Mouse (Mus musculus): ENCODE measurements at regions not wholly inside any gene's neighbourhood (a gene's known extent, or its start where the extent isn't known, plus 50 kb on each side); places are given as distances from the start of the nearest gene placed in this dataset.

DNA sequence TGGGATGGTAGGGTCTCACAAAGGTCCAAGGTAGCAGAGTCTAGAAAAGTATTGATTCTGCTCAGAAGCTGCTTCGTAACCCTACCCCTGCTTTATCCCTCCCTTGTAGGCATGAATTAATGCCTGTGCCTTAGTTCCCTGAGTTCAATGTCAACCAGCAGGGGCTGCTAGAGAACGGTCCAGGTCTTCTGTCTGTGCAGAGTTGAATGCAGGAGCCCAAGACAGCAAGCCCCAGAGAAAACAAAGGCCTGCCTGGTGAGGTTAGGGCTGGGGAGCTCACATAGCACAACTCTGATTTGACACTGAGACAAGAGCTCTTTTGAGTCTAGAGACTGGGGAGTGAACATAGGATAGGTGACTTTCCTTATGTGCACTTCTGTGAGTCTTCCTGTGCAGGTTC, 56.6 kb downstream of the Olig3 start:
- peak; percentile 5 for DNase-seq (ENCODE audit: low spot score)

DNA sequence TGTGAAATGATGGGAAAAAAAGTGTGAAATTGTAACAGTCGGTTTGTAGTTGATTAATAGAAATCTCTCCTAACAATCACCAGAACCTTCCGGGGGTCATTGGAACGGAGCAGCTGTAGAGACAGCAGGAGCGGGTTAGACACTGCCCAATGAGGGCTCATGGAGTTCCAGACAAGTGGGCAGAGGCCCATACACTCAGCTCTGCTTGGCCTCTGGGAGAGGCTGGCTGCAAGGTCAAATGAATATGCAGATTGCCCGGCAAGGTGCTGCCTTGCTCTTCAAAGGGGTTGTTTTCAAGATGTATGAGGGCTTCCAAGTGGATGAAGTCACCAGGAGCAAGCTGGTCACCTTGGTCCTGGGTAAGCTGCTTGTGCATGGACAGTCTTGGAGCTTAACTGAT, 57.6 kb downstream of the Olig3 start:
- DNase-seq (ENCODE audit: low spot score), result no peak

DNA sequence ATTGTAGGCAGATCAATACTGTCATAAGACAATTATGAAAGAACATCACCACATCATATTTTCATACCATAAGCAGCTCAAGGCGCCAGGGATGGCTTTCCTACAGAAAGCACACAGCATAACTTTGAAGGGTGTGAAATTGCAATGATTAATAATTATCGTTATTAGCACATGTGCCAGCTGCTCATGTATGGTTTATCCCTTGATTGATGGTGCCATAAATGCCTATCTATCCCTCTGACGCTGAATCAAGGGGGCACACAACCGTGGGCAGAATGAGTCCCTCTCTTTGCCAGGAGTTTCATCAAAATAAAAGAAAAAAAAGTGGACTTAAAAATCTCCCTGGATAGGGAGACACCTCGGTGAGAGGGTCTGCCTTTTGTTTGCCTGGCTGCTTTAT, 58.5 kb downstream of the Olig3 start:
- DNase-seq (ENCODE audit: low spot score), result no peak

DNA sequence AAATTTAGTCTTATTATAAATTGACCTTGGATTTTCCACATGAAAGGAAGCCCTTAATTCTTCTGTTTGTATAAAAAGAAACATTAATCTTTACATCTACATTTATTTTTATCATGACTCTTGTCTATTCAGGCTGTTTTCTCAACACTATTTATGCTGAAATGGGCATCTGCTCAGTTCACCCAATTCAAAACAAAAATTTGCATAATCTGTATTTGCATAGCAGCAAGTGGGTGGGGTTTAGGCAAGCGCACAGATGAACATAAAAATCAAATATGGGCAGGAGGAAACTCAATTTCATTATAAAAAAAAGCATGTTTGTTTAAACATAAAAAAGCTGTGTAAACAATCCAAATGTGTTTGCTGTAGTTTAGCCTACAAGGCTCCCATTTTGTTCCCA, 67.7 kb downstream of the Olig3 start:
- DNase-seq (ENCODE audit: low spot score), result no peak

DNA sequence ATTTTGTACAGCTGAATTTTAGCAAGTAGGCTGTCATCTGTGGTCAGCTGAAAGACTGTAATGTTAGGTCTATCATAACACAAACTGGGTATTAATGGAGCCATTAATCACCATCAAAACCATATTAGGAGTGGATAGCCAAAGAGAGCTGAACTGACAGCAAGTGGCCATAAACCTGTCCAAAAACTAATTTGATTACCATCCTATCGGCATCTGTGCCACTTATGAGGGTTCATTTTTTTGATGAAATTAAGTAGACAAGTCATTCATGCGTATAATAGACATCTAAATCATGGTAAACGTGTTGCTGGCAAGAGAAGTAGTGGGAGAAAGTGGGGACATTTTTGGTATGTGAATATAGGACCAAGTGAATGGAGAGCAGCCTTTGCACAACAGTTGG, 68.6 kb downstream of the Olig3 start:
- DNase-seq (ENCODE audit: low spot score), result no peak

DNA sequence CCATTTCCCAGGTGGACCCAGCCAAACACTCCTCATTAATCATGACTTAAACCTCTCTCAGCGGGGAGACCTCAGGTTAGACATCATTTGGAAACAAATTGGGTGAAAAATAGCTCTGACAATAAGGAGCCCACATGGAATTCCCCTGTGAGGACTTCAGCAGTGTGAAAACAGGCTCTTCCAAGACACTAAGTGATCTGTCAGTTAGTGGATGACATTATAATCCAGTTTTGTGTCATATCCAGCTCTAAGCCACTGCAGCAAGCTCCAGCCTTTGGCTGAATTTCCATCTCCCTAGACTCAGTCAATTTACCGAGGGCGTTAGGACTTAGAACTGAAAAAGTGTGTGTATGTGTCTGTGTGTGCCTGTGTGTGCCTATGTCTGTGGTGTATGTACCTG, 70.5 kb downstream of the Olig3 start:
- DNase-seq (ENCODE audit: low spot score), result no peak

DNA sequence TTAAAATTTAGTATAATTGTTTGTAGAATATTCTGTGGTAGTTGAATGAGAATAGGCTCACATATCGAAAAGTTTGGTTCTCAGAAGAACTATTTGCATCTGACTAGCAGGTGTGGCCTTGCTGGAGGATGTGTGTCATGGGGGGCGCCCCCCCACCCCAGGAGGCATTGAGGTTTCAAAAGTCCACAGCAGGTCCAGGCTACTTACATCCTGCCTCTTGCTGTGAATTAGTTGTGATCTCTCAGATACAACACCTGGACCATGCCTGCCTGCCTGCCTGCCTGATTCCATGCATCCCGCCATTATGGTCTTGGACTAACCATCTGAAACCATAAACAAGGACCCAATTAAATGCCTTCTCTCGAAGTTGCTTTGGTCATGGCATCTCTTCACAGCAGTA, 76.2 kb downstream of the Olig3 start:
- DNase-seq (ENCODE audit: low spot score), result no peak

DNA sequence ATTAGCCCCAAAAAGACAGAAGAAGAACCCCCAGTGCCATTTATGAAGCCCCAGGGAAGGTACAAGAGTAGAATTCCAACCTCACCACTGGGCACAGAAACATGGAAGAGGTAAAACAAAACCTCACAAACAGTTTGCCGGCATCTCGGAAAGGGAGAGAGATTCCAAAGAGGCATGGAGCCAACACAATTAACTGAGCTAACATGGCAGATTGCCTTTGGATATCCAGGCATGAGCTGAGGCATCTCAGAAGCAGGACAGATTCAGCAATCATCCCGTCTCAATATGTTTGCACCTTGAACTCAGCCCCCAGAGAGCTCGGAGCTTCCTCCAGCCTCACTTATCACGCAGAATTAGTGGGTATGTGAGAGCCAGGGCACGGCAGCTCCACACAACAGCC, 78.3 kb downstream of the Olig3 start:
- no peak for DNase-seq (ENCODE audit: low spot score)

DNA sequence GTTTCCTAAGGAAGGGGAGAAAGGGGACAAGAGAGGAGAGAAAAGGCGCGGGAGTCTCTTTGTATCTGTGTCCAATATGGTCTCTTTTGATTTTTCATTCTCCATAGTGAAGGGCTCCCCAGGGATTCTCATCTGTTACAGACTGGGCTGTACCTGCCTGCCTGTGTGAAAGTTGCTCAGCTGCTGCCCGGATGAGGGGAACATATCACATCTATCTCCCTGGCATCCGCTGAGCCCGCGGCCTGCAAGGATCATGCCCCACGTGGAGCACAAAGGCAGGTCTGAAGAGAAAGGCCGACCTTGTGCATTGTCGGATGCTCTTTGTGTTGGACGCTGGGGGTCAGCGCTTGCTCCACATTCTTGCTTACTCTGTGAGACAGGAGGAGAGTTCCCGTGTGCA, 85.5 kb downstream of the Olig3 start:
- no peak for DNase-seq (ENCODE audit: low spot score)

DNA sequence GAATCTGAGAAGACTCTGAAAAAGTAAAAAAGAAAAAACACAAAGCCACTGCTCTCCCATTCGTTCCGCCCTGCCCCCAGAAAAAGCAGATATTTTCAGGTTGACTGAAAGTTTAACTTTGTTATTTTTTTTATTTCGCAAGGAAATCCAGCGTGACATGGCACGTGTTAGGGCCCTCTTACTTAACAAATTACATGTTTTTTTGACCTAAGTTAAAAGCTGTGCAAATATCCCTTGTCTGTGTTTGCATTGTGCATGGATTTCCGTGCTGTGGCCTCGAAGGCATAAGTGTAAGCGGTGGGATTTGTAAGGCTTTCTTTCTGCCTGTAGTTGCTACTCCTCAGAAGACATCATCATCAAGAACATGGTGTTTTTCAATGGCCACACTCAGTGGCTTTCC, 87.2 kb downstream of the Olig3 start:
- no peak for DNase-seq (ENCODE audit: low spot score)

DNA sequence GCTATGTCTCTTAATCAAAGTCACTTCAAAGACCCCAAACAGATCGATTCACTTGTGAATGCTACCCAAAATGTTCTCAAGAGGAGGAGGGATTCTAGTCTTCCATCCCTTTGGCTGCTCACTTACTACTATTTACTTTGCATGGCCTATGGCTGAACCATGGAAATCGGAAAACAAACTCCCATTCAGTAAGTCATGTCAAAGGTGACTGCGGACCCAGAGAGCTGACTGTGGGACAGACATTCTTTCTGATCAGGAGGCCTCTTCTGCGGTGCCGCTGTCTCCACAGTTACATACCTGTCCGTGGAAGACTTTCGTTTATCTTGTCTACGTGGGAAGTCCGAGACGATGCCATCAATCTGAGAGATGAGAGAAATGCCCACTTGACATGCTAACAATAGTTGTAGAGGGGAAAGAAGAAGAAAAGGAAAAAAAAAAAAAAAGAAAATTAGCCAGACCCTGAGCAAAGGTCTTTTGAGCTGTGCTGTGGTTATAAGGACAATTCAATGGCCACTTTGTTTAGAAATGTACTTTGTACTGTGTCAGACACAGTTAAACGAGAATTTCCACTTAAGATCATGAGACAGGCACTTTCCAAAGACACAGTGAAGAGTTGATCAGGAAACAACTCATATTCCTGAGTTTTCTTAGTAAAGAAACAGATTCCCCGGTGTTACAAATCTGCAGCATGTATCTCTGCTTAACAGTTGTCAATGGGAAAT, 92.7 kb downstream of the Olig3 start:
- DNase-seq (ENCODE audit: low spot score), result no peak

DNA sequence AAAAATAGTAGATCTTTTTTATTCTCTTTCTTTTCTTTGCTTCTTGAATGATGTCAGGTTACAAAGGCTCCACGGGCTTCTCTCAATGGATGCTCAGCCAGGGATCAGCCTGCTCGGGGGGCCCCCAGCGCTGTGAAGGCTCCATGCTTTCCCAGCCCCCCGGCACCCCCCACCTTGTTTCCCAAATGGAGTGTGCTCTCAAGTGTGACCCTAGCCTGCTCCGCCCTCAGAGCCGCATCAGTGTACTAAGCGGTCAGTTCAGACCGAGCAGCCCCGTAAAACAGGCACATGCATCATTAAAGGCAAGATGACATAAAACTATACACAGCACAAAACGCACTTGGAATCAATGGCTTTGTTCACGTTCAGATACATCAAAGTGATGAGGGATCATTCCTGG, 102.7 kb downstream of the Olig3 start:
- DNase-seq (ENCODE audit: low spot score), result no peak

DNA sequence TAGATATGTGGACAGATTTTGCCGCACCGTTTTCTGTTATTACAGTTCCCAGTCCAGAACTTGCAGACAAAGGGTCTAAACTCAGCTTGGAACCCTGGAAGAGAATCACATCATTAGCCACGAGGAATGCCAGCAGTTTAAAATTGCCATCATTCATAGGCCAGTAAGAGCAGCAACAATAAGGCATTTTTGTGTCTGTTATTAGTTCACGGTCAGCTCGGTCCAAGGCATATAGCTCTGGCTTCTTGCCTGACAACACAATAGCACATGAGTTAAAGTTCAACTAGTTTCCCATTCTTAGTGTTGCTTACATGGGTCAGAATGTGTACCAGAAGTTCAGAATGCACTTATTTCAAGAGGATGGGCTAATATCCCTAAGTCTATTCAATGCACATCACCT, 103.4 kb downstream of the Olig3 start:
- no peak for DNase-seq (ENCODE audit: low spot score)

DNA sequence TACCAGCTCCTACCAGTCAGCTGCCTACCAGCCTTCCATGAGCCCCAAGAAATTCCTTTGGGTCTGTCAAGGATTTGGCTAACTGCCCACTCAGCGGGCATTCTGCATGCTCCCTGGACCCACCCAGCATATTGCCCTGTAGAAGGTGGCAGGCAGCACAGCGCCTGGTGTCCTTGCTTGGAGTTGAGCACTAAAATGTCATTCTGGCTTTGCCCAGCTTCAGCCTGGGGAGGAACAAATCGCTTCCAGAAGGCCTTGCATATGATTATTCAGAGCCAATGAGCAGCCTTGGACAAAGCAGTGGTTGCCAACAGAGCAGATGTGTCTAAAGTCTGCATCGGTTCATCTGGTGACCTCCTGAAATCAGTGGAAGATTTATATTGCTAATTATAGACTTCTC, 103.8 kb downstream of the Olig3 start:
- no peak for DNase-seq (ENCODE audit: low spot score)

DNA sequence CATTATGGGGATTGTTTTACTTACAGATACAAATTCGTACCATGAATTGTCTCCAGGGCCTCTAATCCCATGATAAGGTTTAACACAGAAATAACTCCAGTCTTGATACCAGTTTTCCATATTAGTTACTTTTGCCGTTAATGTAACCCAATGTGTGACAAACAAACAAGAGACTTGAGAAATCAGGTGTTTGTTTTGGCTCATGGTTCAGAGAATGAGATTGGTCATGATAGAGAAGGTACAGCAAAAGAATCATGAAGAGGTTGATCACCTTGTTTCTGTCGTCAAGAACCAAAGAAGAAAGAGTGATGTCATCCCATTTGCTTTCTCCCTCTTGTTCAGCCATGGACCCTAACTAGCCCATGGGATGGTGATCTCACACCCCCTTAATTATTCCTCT, 107.5 kb downstream of the Olig3 start:
- DNase-seq (ENCODE audit: low spot score), result no peak

DNA sequence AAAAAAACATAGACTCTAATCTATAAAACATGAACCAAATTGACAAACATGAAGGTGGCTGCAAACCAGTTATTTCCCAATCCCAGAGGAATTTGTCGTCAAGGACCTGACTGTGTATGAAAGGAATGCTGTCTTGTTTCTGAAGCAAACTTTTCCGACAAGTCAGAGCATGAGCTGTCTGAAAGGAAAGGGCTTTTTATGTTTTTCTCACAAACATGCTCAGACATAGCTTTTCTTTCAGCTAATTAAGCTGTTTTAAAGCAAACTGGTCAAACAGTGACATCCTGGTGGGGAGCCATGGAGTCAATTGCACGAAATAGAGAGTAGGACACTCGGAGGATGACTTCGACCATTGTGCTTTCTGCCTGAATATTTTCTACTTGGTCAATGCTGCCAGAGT, 108.2 kb downstream of the Olig3 start:
- DNase-seq (ENCODE audit: low spot score), result no peak

DNA sequence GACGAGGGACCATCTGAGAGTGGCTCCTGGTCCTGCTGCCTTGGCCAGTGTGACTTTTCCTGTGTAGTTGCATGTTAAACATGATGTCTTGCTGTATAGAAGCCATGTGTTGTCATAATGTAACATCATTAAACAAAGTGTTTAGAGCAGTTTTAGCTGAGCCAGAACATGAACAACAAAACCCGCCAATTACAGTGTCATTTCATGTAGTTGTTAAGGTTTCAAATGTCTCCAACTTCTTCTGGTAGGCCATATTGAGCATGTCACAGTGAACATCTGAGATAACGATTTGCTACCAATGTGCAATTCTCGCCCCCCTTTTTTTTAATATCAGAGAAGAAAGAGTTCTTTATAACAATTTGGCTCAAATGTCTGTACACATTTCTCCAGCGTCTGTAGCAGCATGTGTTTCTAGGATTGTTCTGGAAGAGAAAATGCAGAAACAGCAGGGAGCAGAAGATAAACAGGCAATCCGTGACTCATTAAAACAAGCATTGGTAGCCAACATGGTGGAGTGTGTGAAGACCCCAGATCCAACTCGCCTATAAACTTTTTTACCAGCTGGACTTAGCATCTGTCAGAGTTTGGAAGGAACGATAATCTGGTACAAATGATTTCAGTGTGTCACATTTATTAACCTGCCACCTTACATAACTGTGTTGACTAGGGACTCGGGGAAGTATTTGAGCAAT, 115.2 kb downstream of the Olig3 start:
- DNase-seq (ENCODE audit: low spot score), result no peak

DNA sequence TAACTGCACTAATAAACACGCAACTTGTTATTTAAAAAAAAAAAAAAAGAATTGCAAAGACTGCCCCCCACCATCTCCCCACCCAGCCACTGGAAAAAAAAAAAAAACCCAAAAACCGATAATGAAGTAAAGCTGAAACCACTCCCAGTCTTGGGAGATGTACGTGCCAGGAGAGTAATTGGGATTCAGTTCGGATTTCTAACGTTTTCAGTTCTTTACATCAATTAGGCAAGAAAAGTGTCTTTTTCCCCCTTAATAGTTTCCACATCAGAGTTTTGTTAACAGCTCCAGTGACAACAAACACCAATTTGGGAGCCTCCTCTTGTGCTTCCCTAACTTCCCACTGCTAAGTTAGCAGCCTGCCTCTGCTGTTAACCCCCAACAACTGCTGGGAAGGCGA, 115.7 kb downstream of the Olig3 start:
- no peak for DNase-seq (ENCODE audit: low spot score)

DNA sequence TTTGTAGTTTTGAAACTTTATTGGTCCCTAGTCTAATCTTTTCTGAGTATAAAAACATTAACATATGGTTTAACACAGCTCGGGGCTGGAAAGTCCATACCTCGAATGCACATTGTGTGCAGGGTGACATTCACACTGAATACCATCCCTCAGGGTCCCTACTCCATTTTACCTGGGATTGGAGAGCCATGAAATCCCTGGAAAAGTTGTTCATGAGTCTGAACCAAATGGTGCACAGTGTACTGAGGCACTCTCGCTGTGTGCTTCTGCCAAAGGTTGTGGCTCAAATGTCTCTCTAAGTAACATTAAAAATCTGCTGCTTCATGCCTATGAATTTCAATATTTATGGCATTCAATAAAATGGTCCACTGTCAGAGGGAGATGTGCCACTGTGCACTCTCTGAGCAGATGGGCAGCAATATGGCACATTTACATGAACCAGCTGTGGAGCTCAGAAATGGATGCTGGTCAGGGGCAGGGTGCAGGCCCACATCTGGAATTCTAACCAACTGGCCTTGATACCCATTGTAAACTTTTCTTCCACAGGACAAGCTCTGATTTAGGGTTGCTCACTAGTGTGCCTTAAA, 116.7 kb downstream of the Olig3 start:
- no peak for DNase-seq (ENCODE audit: low spot score)

DNA sequence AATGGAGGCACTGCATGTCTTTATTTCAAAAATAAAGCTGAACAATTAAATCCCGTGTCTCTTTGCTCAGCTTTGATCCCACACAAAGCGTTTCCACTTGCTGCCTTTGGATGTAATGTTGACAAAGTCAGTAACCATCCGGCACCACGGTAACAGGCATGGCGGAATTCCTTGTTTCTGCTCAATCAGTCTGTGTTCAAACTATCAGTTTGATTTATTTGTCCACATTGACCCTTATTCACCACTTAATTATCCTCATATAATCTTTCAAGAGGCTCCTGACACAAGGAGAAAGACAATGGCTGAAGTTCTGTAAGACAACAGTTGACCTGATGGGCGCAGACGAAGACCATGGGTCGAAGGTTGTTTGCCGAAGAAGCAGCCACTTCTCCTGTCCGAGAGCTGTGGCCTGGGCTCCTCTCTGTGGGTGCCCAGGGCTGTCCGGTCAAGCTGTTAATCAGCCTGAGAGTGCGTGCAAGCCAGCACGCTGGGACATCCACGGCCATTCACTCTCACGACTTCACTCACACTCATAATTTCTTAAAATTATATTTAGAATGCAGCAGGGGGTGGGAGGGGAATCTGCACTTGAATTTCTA, 106.1 kb upstream of the Ifngr1 start:
- no peak for DNase-seq (ENCODE audit: low spot score)

DNA sequence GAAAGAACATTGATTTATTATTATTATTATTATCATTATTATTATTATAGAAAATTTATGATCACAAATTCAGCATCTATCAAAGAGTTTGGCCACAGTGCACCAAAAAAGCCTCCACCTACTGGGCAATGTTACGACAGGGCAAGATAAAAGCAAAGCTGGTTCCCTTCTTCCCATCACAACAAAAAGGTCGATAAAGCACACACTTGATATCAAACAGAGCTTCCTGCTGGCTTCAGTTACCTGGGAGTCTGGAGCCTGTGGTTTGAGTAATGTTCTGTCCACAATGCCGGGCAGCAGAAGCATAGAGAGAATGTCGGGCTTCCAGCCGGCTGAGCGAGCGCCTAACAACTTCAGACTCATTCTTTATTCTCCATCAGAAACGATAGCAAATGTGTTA, 101.2 kb upstream of the Ifngr1 start:
- DNase-seq (ENCODE audit: low spot score), result no peak

DNA sequence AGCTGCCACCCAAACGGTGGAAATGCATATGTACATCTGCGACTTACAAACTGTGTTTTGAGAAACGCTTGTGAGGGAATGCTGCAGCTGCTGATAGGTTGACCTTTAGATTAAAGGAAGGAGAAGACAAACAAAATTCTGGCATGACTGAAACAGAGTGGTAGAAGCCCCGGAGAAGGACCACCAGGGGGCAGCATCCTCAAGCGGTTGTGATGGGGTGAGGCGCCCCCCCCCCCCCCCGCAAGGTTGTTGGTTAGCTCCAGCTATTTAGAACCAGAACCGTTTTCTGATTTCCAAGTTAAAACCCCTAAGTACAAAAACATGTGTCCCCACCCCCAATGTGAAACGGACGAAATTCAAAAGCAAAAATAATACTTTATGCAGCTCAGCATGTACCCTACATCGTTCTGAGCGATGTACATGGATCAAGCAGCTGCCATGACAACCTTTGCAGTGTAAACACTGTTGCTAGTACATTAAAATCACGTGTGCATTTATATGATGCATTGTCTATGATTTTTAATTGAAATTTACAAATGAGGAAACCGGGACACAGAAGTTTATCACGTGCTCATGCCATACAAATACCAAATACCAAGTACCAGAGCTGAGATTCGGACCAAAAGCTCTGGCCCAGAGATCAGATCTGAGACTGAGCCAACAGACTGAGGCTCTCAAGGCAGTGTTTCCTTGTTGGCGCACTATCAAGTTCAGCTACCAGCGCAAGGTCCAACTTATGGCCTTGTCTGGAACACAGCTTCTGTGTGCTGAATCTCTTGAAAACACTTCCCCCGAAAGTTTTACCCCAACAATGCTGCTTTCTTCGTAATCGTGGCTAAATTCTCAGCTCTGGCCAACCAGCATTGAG, 100.0 kb upstream of the Ifngr1 start:
- peak; percentile 68 for DNase-seq (ENCODE audit: low spot score)
